Mouse (Mus musculus) brain, adult 2 months (tissue): ENCODE measurements around the gene Cpeb4.
A peak's percentile ranks its signal among the peaks of the same experiment; 100 is the strongest.

Source experiments
- DNase-seq: peaks from one replicate; pipeline ENCODE4 v3.0.0; 2011; ENCODE audit warnings: low read depth, low spot score

Cpeb4 gene

DNA sequence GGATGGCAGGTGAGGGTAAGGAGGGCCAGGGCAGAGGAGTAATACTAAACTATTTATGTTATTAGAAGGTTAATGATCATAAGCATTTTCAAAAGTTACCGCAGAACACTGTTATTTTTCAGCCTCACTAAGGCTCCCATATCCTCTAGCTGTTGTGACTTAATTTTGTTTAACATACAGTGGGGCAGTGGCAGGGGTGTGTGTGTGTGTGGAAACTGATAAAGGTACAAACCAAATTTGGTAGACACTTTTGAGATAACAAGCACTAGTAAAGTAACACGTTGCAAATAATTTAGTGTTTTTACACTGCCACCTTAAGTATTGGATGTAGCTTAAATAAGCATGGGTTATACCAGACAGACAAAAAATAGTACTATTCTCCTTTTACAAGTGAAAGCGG, 24.9 kb downstream of the Cpeb4 start:
- DNase-seq, result no peak

DNA sequence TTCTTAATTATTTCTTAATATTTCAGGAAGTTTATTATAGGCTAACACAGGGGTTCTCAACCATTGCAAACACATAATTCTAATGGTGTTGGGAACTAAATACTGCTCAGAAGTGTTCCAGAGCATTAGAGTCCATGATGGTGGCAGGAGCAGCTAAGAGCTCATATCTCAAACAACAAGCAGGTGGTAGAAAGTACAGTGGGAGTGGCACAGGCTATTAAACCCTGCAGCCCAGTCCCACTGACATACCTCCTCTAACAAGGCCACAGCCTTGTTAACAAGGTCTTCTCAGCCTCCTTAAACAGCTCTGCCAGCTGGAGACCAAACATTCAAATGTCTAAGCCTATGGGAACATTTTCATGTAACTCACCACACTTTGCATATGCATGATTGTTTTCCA, 27.2 kb downstream of the Cpeb4 start:
- DNase-seq, result no peak

DNA sequence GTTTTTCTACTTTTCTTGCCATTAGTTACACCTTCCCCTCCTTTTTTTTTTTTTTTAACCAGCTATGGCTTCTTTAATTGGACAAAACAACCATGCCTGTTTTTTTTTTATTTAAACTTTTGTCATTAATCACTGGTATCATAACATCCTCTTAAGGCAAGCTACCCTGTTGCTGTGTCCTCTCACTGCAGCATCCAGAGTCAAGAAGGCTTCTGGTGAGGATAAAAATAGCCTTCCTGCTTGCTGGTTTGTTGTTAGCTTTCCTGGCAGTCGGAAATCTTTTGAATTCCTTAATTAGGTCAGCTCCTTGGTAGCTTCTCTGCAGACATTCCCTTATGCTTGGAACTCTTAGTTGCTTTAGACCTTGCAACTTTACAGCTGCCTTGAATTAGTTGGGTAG, 28.7 kb downstream of the Cpeb4 start:
- peak; percentile 74 for DNase-seq

DNA sequence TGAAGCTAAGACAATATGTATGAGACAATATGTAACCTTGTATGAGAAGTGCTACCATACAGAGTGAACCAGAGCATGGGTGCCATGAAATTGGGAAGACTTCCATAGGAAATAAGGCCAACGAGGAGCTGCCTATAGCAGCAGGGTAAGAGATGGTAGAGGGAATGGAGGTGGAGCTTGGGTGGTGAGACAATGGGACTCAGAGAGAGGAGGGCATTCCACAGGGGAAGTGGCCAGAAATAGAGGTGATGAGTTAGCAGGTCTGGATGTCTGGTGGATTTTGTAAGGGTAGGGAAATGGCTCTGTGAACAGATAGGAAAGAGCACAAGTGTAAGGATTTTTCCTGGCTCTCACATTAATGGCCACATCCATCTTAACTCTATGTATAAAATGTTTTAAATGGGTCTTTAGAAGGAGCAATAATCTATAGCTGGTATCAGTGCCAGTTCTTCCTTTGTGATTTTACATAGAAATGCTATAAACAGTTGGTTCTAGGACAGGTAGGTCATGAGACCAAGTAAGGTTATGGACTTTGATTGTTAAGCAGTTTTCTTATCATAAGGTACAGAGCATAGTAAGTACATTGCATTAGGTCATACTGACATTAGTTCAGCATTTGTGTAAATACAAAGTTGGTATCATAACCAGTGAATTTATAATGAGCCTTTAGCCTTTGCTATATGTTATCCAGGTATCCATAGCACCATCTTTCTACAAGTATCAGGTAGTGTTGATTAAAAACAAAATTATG, 30.4 kb downstream of the Cpeb4 start:
- no peak for DNase-seq

DNA sequence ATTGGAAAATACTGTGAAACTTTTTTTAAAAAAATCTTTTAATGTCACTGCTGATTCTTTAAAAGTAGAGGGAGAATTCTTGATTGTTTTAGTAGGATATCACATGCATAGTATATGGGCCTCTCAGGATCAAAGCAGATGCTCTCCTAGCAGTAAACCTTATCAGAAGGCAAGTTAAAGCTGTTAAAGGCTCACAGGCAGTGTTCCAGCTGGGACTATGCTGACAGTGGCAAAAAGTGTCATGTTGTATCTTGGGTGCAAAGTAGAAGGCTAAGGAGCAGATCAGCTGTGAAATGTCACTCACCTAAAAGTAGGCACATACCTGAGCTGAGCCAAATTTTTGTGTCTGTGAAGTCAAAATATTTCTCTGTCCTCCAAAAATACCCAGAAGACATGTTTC, 34.5 kb downstream of the Cpeb4 start:
- peak; percentile 38 for DNase-seq

DNA sequence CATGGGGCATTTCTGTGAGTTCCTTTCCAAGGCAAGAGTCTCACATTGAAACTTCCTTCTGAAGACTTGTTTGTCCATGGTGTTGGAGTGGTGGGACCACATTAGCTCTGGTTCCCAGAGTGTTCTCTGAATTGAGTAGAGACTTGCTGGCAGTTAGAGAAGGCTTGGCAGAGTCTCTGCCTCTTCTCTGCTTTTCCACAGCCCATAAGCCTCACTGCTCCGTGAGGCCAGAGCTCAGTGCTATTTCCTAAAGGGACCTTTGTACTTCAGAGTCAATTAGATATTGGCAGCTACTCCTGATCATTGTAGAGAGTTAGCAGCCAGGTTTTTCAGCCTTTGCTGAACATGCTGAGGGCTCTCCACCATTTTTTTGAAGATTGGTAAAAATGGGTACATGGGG, 35.6 kb downstream of the Cpeb4 start:
- peak; percentile 50 for DNase-seq

DNA sequence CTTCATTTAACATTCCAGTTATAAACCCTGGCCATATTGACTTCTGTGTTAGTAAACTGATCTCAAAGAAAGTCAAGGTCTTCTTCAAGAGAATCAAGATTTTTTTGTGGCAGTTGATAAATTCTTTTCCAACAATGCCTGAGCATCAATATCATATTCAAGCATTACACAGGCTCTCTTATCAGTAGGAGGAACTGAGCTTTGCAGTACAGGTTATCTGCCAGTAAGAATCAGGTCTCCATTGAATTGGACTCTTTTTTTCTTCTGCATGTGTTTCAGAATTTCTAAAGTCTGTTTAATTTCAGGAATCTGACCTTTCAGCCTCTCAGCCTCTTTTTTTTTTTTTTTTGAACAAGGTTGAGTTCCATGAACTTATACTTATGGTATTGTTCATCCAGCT, 40.9 kb downstream of the Cpeb4 start:
- DNase-seq, result no peak

DNA sequence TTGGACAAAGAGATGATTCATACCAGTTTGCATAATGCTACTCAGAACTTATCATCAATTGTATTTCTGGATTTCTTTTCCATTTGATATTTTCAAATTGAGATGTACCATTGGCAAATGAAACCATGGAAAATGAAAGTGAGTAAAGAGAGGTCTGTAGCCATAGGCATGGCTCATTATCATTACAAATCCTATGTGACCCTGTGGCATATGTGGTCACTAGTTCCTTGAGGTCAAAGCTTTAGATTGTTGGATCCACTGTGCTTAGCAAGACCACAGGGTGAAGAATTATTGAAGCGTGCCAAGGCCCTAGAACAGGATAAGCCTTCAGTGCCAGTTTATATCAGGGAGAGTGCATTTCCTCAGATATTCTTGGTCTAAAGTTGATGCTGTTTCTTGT, 45.8 kb downstream of the Cpeb4 start:
- DNase-seq, result peak; percentile 23

DNA sequence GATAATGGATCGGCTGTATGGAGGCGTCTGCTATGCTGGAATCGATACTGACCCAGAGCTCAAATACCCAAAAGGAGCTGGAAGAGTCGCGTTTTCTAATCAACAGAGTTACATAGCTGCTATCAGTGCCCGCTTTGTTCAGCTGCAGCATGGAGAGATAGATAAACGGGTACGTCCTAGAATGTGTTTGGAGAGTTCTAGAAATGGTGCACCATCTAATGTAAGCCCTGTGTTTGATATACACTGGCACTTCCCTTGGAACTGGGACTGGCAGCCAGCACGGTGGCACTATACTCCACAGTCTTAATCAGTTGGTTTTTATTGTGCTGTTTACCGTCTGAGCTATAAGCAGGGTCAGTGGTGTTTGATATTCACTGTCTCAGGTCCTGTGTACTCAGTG, 58.0 kb downstream of the Cpeb4 start:
- DNase-seq, result no peak

DNA sequence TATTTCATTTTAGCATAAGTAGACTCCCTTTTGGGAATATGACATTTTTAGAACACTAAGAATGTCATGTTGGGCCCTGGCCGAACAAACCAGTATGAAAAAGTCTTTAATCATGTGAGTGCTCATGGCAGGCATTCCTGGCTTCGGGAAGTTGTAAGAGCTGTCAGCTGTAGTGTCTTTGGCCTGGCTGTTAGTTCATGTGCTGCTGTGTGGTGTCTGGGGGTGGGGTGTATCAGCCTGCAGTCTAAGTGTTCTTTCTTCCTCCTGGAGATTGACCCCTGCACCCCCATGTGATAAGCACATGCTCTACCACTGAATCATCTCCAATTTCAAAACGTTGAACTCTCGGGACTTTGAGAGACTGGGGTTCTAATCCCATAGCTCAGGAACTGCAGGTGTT, 63.6 kb downstream of the Cpeb4 start:
- no peak for DNase-seq

DNA sequence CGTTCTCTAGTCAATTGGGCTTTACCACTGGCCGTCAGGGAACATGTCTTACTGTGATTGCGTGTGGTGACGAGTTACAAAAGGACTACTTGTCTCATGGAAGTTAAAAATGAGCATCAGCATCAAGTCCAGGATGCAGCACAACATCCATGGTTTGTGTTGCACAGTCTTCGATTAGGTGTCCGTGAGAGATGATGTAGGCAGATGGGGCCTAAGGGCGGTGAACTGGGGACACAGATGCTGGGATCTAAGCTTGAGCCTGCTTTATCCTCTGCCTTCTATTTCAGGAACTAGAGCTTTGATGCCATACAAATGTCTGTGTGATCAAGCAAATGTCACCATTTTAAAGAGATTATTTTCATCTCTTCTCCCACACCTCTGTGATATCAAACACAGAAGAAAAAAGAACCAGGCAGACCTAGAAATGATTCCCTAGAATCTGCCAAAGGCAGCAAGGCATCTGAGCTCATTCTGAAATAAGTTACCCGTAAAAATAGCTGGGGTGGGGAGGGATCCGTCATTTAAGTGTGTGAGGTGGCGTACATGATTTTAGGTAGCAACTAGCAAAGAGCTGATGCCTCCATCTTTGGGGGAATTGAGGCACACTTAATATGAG, 65.0 kb downstream of the Cpeb4 start:
- DNase-seq, result peak; percentile 76

DNA sequence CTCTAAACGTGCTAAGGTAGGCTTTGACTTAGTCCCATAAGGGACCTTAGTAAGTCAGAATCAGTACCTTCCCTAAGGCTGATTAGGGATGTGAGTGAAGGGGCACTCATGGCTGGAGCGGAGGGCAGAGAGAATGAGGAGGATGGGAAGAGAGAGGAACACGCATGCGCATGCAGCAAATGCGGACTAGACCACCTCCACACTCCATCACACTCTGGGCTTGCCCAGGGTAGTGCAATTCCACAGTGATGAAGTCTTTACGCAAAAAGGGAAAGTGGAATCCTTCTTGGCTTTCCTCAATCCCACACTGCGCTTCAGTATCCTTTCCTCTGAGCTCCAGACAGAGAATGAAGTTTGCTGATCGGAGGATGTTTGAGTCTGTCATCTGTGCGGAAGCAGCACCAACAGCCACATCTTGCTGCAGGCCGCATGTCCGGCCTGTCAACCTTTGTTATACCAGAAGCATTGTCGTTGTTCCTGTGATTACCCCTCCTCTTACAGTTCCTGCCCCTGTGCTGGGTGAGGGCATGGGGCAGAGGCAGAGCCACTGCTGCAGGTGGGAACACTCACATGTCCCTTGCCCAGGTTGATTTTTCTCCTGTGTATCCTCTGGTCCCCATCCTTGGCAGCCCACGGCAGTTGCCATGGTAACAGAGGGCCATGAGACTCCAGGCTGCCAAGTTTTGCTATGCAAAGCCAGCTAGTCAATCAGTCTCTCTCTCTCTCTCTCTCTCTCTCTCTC, 69.1 kb downstream of the Cpeb4 start:
- peak; percentile 93 for DNase-seq

DNA sequence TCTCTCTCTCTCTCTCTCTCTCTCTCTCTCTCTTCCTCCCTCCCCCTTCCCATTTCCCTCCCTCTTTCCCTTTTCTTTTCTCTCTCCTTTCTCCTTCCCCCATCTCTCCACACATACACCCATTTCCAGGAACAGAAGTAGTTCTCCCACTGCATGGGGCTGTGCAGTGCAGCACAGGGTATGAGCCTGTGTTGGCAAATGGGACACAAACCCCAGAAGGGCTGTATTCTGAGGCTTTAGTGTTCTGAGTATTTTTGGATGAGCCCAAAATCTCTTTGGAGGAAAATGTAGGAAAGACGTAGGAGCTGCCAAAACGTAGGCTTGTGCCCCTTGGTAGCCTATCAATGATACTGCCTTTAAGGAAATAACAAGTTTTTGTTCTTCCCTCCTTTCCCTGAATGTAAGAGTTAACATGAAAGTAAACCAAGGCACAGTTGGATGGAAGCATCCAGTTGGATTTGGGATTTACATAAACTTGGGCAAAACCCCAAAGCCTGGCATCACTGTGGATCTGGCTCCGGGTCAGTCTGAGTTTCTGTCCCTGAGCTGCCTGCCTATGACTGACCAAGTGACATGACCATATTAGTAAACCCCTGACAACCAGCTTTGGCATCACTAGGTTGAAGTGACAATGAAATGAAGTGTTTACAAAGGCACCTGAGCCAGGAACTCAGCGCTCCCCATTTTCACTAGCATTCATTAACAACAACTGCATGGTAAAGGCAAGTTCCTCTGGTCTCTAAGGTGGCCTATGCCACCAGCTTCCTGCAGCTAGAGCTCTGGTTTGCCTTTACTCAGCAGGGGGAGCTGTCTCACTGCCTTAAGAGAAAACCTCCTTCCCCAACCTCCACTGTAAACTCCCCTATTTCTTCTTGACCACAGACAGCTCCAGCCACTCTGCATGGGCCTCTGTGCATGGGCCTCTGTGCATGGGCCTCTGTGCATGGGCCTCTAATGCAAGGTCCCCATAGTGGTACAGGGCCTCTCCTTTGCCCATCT, 69.9 kb downstream of the Cpeb4 start:
- peak; percentile 74 for DNase-seq

DNA sequence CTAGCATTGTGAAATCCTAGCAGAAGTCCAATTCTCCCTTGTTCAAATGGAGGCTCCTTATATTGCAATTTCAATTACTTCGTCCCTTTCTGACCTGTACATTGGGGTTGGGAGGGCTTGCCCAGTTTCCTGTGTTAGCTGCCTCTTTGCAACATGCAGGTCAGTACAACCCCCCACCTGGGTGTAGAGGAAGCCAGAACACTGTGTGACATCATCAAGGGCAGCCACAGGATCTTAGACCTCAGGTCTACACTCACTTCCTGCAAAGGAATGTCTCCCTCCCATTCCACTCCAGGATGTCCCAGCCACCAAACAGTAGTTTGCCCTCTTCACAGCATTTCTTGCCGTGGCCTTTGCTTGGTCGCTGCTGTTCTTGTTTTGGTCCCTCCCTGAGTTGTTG, 73.5 kb downstream of the Cpeb4 start:
- no peak for DNase-seq

DNA sequence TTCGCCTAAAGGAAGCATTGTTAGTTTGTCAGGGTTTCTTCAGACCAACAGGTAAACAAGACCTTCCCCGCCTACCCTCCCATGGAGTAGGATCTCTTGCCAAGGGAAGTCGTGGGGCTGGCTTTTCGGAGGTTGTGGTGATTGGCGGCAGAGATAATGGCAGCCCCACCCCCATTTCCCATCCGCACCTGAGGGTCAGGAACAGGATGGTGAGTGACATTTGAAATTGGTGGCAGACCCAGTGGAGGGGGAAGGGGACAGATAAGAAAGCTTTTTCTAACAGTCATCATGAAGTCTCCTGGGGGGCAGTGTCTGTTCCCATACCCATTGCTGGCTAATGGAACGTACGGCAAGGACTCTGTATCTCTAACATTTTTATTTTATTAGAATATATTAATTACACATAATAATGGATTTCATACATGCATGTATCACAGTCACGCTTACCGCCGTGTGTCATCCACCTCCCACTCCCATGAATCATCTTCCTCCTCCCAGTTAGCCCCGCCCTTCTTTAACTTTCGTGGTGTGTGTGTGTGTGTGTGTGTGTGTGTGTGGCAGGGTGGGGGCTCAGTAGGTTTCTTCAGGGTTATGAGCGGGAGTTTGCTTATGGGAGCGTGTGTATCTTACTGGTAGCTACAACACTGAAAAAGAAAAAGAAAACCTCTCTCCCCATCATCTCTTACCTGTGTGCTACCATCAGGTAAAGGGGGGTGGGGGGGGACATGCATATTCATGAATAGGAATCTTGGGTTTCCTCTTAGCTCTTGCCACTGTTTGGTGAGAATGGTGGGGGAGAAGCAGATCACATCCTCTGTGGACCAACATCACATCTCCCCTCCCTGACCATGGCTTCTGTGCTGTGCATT, 76.7 kb downstream of the Cpeb4 start:
- DNase-seq, result peak; percentile 79

DNA sequence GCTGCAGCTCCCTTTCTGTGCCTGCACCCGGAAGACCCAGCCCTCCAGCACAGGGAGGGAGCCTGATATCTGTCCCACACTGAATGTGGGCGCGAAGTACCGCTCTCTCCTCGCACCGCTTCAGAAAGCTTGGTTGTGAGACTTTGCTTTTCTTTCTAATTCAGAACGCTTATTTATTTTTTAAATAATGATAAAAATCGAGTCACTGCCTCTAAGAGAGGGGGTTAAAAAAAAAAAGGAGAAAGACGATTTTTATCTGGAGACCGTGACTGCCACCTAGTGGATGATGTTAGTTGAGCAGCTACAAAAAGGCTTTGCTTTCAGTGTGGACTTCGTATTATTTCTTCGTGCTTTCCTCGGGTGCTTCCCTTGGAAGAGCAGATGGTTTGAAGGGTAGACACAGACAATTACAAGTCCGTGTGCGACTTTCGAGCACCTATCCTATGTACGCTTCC, 77.3 kb downstream of the Cpeb4 start:
- peak; percentile 90 for DNase-seq

DNA sequence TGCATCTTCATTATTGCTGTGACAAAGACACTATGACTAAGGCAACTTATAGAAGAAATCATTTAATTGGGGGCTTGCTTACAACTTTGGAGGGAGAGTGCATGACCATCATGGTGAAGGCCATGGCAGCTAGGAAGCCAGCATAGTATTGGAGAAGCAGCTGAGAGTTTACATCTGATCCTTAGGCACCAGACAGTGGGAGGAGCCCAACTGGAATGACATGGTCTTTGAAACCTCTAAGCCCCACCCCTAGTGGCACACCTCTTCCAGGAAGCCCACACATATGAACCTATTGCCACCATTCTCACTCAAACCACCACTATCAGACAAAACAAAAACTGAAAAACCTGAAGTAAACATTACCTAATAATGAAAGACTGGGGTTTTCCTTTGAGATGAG, 88.1 kb downstream of the Cpeb4 start:
- DNase-seq, result no peak

DNA sequence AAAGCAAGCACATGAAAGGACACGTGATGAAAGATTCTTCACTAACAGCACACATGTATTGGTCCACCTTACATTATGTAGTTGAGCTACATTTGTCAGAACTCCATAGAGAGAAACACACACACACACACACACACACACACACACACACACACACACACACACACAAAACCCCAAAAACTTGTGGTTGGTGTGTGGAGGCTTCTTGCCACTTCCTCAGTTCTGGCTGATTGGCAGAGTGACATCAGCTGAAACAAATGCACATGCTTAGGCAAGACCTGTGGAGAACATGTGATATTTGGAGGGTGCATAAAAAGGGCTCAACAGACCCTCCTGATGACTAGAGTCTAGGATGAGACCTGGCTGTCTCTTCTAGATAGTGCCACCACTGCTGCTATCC, 92.0 kb downstream of the Cpeb4 start:
- no peak for DNase-seq

DNA sequence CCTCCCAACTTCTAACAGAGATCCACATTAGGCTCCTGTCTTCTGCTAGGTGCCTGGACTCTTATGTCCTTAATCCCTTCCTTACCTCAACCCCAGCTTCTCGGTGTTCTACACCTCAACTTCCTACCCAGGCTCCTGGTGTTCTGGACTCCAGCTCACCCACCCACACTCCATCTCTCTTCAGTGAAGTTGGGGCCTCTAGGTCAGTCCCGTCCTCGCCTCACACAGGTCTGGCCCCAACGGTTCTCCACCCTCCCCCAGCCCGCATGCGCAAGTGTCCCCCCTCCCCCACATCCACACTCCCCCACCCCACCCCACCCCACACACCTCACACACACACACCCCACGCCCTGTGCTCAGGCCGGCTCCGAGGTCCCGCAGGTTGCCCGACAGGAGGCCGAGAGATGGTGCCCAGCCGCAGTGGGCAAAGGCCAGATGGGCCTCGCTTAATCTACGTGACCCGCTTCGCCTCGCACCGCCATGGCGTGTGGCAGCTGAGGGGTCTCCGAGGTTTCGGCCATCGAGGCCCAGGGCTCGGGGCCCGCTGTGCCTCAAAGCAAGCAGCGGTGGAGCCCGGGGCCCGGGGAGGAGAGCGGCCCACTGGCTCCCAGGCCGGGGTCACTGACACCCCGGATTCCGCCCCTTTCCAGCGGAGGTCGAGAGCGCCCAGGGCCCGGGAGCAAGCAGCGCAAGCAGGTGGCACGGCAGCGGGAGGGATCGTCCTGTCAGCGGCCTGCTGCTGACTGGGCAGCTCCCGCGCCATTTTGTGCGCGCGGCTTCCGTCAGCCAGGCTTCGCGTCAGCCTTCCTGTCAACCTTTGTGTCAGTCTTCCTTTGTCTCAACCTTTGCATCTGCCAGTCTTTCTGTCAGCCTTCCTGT, 93.5 kb downstream of the Cpeb4 start, which contains the start of gene 4930524B15Rik:
Gene 4930524B15Rik, plus strand, starts transcription at position 337 of the 879 bp plus-strand sequence.
- DNase-seq, result peak; percentile 31
